Mouse (Mus musculus): ENCODE data around the gene Hunk.

GRCm38 (mm10) chr16:90421551-90421950, 35.7 kb downstream of the Hunk start:
- no peak for TF ChIP-seq CTCF (IDR thresholded peaks at IDR 0.05; ENCODE audit: low read depth, low read length)
- no peak for TF ChIP-seq POLR2A (IDR thresholded peaks at IDR 0.05; ENCODE audit: extremely low read depth, insufficient read depth, low read length)

Data from liver, adult 2 months (tissue).